Mouse (Mus musculus) embryonic fibroblast, embryonic 13.5 days (primary cell): ENCODE measurements at regions not wholly inside any gene's neighbourhood (a gene's known extent, or its start where the extent isn't known, plus 50 kb on each side); places are given as distances from the start of the nearest gene placed in this dataset.

Experiments used
- CTCF ChIP-seq: IDR thresholded peaks from 2 replicates; pipeline ENCODE4 v1.5.1; 2011; ENCODE audit warnings: mild to moderate bottlenecking, control low read depth, low read length, moderate library complexity, borderline replicate concordance; ENCODE audit not compliant: insufficient read depth
- POLR2A ChIP-seq: IDR thresholded peaks from 2 replicates; pipeline ENCODE4 v1.6.1; 2011; ENCODE audit warnings: low read depth, mild to moderate bottlenecking, control low read depth, low read length, moderate library complexity

DNA sequence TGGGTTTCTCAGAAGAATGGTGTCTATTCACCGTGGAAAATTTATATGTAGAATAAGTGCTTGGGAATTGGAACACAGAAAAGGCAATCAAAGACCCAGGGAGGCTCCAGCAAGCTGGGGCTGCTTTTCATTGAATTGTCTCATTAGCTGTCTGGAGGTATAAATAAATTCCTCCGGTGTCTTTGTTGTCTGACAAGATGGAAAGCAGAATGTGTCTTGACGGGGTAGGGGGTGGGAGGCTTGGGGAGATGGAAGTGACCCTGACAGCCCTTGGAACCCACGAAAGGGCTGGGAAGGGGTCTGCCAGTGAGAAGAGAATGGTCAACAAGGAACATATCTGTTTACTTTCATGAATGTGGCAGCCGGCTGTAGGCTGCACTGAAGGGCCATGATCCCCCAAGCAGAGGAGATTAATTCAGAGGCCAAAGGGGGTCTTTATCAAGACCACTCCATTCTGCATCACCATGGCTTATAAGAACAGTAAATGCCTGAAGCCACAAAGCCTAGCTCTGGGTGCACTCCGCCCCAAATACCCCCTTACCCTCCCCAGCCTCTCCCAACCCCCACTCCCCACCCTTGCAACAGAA, 127.2 kb upstream of the Neo1 start:
- TF ChIP-seq CTCF = no peak
- TF ChIP-seq POLR2A = no peak
